Mouse (Mus musculus) mammary gland, adult 2 months (tissue): ENCODE data around the gene Hlf. TPM values are rescaled to one million over a fixed set of nuclear protein-coding genes. Genes with fewer than 3 reads are reported as not detected.

Experiments
- polyA plus RNA-seq: library from polyadenylated mRNA; depleted of rRNA; stranded (reverse); fragments of >200 nt; gene quantifications from 2 replicates; pipeline ENCODE4 v1.2.3, GENCODE M21; 2012; ENCODE audit warnings: low replicate concordance; rRNA removed

Gene Hlf
- polyA plus RNA-seq = 7.7 and 11.9 TPM in 2 replicates

DNA sequence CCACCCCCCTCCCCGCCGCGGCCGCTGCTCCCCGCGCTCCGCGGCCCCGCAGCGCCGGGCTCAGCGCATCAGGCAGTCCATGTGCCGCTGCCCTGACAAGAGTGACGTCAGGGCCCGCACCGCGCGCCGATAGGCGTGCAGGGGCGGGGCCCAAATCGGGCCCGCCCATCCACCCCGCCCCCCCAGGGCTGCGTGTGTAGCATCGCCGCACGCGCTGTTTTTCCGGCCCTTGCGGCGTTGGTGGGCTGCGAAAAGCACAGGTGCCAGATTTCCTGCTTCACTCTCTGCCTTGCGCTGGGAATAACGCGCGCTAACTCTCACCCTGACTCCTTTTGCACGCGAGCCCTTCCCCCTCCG lies at the start of gene Hlf:
TSS of gene Hlf (minus strand) at position 79 of the 357 bp plus-strand sequence.

Other genes starting within 250 kb of the Hlf start
- gene Gm45716, start 203.2 kb downstream of the Hlf start, polyA plus RNA-seq = 8.3 and 14.8 TPM in 2 replicates
- gene Mmd, start 141.4 kb downstream of the Hlf start, polyA plus RNA-seq = 233 and 296 TPM in 2 replicates
- 1.2 and 2.8 TPM in 2 replicates for gene Stxbp4, start 247.2 kb upstream of the Hlf start, polyA plus RNA-seq
- 9.5 and 16.4 TPM in 2 replicates for gene Cox11, start 247.3 kb upstream of the Hlf start, polyA plus RNA-seq